Comparison of ENCODE assay signal across 29 mouse cellular contexts in genomic region chr5:28128851-28129250, GRCm38 (mm10). TPM values are rescaled to one million over a fixed set of nuclear protein-coding genes. Genes with fewer than 3 reads are reported as not detected.
"Had no signal": no experiment of that assay in that cellular context is flagged by ENCODE, and none has a peak within 500 bp of the region (broad histone marks: within the 10 kb centered on the region; RNA-seq: fewer than 3 reads in every experiment).

No protein-coding gene starts in this region.

- H3K9ac ChIP-seq: heart, embryonic 12.5 days; hindbrain, embryonic 12.5 days; hindbrain, embryonic 14.5 days; intestine, embryonic 15.5 days; limb, embryonic 13.5 days; limb, embryonic 15.5 days; liver, embryonic 12.5 days; liver, embryonic 14.5 days had no signal

- H3K36me3 ChIP-seq: heart, embryonic 10.5 days; heart, embryonic 12.5 days; hindbrain, embryonic 10.5 days; hindbrain, embryonic 12.5 days; intestine, embryonic 15.5 days; limb, embryonic 13.5 days; limb, embryonic 15.5 days; liver, embryonic 12.5 days had no signal

- DNase-seq: gastrocnemius, adult 2 months; gastrocnemius, postnatal 10 days; gastrocnemius, postnatal 25 days; heart, adult 18-20 months; heart, postnatal 10 days; heart, postnatal 4 days; kidney, postnatal 4 days; layer of hippocampus, postnatal 36 days; left cerebral cortex, postnatal 4 days; lung, adult 18-20 months had no signal

- H3K4me1 ChIP-seq: heart, embryonic 12.5 days; intestine, embryonic 15.5 days; limb, embryonic 13.5 days; limb, embryonic 15.5 days; liver, embryonic 12.5 days had no signal

- H3K4me2 ChIP-seq: heart, embryonic 12.5 days; hindbrain, embryonic 12.5 days; hindbrain, embryonic 14.5 days; intestine, embryonic 15.5 days; limb, embryonic 13.5 days; limb, embryonic 15.5 days; liver, embryonic 12.5 days had no signal

- ATAC-seq: hindbrain, embryonic 16.5 days; inflammation-experienced regulatory T-cells, adult 6 months; intestine, embryonic 15.5 days; intestine, postnatal 0 days; liver, embryonic 12.5 days had no signal

- H3K27ac ChIP-seq: gastrocnemius, adult 2 months; heart, embryonic 10.5 days; hindbrain, embryonic 10.5 days; hindbrain, embryonic 12.5 days; hindbrain, embryonic 14.5 days; intestine, embryonic 15.5 days; kidney, postnatal 0 days; layer of hippocampus, adult 2 months; limb, embryonic 13.5 days; limb, embryonic 15.5 days; liver, embryonic 12.5 days; liver, embryonic 14.5 days had no signal

- H3K4me3 ChIP-seq: gastrocnemius, adult 2 months; heart, embryonic 10.5 days; heart, embryonic 12.5 days; hindbrain, embryonic 10.5 days; hindbrain, embryonic 12.5 days; intestine, embryonic 15.5 days; layer of hippocampus, adult 2 months; limb, embryonic 13.5 days; limb, embryonic 15.5 days; liver, embryonic 12.5 days had no signal

- H3K9me3 ChIP-seq: heart, embryonic 10.5 days; heart, embryonic 12.5 days; hindbrain, embryonic 10.5 days; hindbrain, embryonic 12.5 days; intestine, embryonic 15.5 days; limb, embryonic 13.5 days; limb, embryonic 15.5 days; liver, embryonic 12.5 days had no signal

RNA-seq across cellular contexts. Expression of gene En2, which starts 36.6 kb away (rescaled TPM):
- polyA plus RNA-seq: heart, embryonic 10.5 days; heart, embryonic 12.5 days; heart, embryonic 14.5 days; heart, embryonic 16.5 days; inflammation-experienced regulatory T-cells, adult 6 months; intestine, embryonic 15.5 days; intestine, postnatal 0 days; kidney, postnatal 0 days; limb, embryonic 11.5 days; limb, embryonic 13.5 days; limb, embryonic 15.5 days; liver, embryonic 12.5 days; liver, embryonic 14.5 days; liver, embryonic 16.5 days had no signal
